Mouse (Mus musculus): ENCODE data around the gene Aqp12. TPM values are rescaled to one million over a fixed set of nuclear protein-coding genes. Genes with fewer than 3 reads are reported as not detected.

The Aqp12 gene
- not detected in 4 replicates for total RNA-seq (2023)

GRCm38 (mm10) chr1:93006061-93006460 is at the start of gene Aqp12:
TSS of gene Aqp12 (plus strand) at chr1:93006334.

Other genes with a start within 250 kb of the Aqp12 start
- gene Gpc1, start 174.7 kb upstream of the Aqp12 start, total RNA-seq (2023) = 0.30 TPM in 1 of 4 replicates, not detected in the others
- 0.60 to 1.0 TPM (median 0.84 TPM) in 4 replicates for gene Ankmy1, start 103.4 kb upstream of the Aqp12 start, total RNA-seq (2023)
- gene Dusp28, start 99.4 kb upstream of the Aqp12 start, total RNA-seq (2023) = 3.8 to 5.5 TPM (median 4.5 TPM) in 4 replicates
- 92.1 to 101 TPM (median 93.9 TPM) in 4 replicates for gene Rnpepl1, start 95.6 kb upstream of the Aqp12 start, total RNA-seq (2023)
- 21.4 to 27.7 TPM (median 25.9 TPM) in 4 replicates for gene Capn10, start 72.0 kb upstream of the Aqp12 start, total RNA-seq (2023)
- gene Gpr35, start 55.5 kb upstream of the Aqp12 start, total RNA-seq (2023) = 0.30 to 3.7 TPM (median 0.75 TPM) in 4 replicates
- not detected in 4 replicates for gene Kif1a, start 95.6 kb downstream of the Aqp12 start, total RNA-seq (2023)
- gene Agxt, start 128.9 kb downstream of the Aqp12 start, total RNA-seq (2023) = not detected in 4 replicates
- not detected in 4 replicates for gene 2310007B03Rik, start 154.6 kb downstream of the Aqp12 start, total RNA-seq (2023)
- gene Crocc2, start 162.4 kb downstream of the Aqp12 start, total RNA-seq (2023) = not detected in 4 replicates
- 0.43 to 2.4 TPM (median 1.1 TPM) in 4 replicates for gene Sned1, start 229.5 kb downstream of the Aqp12 start, total RNA-seq (2023)